In genomic region chr17:79497629-79498028, GRCm38 (mm10) we compare ENCODE assay signal across 28 mouse cellular contexts.
A peak's percentile ranks its signal among the peaks of the same experiment; 100 is the strongest.
DNase-seq lines count a peak whose midpoint lies in the region; ATAC-seq and TF ChIP-seq lines count a peak whose summit lies in the region.
"Had no signal": no experiment of that assay in that cellular context is flagged by ENCODE, and none has a peak within 500 bp of the region (broad histone marks: within the 10 kb centered on the region; RNA-seq: fewer than 3 reads in every experiment).

No protein-coding gene starts in this region.

- no peak for TF ChIP-seq CTCF in intestine, postnatal 0 days (IDR thresholded peaks at IDR 0.05; ENCODE audit: low read depth)

- peak overlapping the region; percentile 69; the same call in 1 of the 2 replicates for H3K27ac ChIP-seq in intestine, embryonic 14.5 days (ENCODE audit: low read depth)
- no peak overlapping the region for H3K27ac ChIP-seq in intestine, postnatal 0 days (ENCODE audit: low read depth, low read length)
- H3K27ac ChIP-seq: forebrain, embryonic 10.5 days; hindbrain, embryonic 10.5 days; limb, embryonic 12.5 days; midbrain, embryonic 10.5 days; neural tube, embryonic 13.5 days had no signal

- no peak overlapping the region for H3K9ac ChIP-seq in intestine, embryonic 14.5 days (ENCODE audit: low read length)
- no peak overlapping the region for H3K9ac ChIP-seq in intestine, postnatal 0 days (ENCODE audit: low read depth, low read length)
- H3K9ac ChIP-seq: limb, embryonic 12.5 days; liver, postnatal 0 days; neural tube, embryonic 13.5 days had no signal

- no peaks in the 10 kb centered on the region for H3K4me1 ChIP-seq in intestine, embryonic 14.5 days (replicated peaks; ENCODE audit: control insufficient read depth, insufficient read depth, low read length)
- H3K4me1 ChIP-seq in intestine, postnatal 0 days (replicated peaks; ENCODE audit: control insufficient read depth, insufficient read depth, low read length) = no peaks in the 10 kb centered on the region
- H3K4me1 ChIP-seq: neural tube, embryonic 13.5 days had no signal

- DNase-seq in heart, adult 11 months = peak; percentile 64
- no peak for DNase-seq in heart, postnatal 25 days (ENCODE audit: low spot score)
- no peak for DNase-seq in intestine, embryonic 14.5 days (ENCODE audit: low spot score)
- DNase-seq in right cerebral cortex, postnatal 14 days = peak; percentile 16
- DNase-seq in right cerebral cortex, postnatal 4 days = no peak
- DNase-seq in lung, postnatal 36 days = no peak
- DNase-seq: adrenal gland, postnatal 14 days; cerebellum, adult 9-10 months; gastrocnemius, postnatal 25 days; kidney, adult 18-20 months; kidney, postnatal 4 days; liver, postnatal 0 days; retina, postnatal 1 day; spleen, adult 18-20 months; thymus, adult 18-20 months; thymus, postnatal 36 days had no signal

- no peak overlapping the region for H3K4me2 ChIP-seq in intestine, embryonic 14.5 days (ENCODE audit: low read length)
- H3K4me2 ChIP-seq in intestine, postnatal 0 days (replicated peaks; ENCODE audit: low read depth) = no peak overlapping the region
- H3K4me2 ChIP-seq: limb, embryonic 12.5 days; liver, embryonic 11.5 days; neural tube, embryonic 13.5 days had no signal

- 30% methylated on average over 4 of the region's 4 CpGs for WGBS in intestine, embryonic 14.5 days
- WGBS in intestine, postnatal 0 days = 34% methylated on average over 4 of the region's 4 CpGs

- no peak overlapping the region for H3K4me3 ChIP-seq in intestine, embryonic 14.5 days (ENCODE audit: low read depth, low read length)
- H3K4me3 ChIP-seq in intestine, postnatal 0 days (ENCODE audit: low read depth, low read length) = no peak overlapping the region
- H3K4me3 ChIP-seq: forebrain, embryonic 10.5 days; hindbrain, embryonic 10.5 days; limb, embryonic 12.5 days; midbrain, embryonic 10.5 days; myocyte; neural tube, embryonic 13.5 days had no signal

- H3K27me3 ChIP-seq in intestine, embryonic 14.5 days (replicated peaks; ENCODE audit: control insufficient read depth, insufficient read depth, low read length) = no peaks in the 10 kb centered on the region
- no peaks in the 10 kb centered on the region for H3K27me3 ChIP-seq in intestine, postnatal 0 days (replicated peaks; ENCODE audit: control insufficient read depth, insufficient read depth, low read length)
- H3K27me3 ChIP-seq: limb, embryonic 12.5 days; neural tube, embryonic 13.5 days had no signal

- H3K36me3 ChIP-seq in intestine, embryonic 14.5 days (ENCODE audit: control insufficient read depth, insufficient read depth, low read length) = no peaks in the 10 kb centered on the region
- no peaks in the 10 kb centered on the region for H3K36me3 ChIP-seq in intestine, postnatal 0 days (ENCODE audit: control insufficient read depth, insufficient read depth)
- H3K36me3 ChIP-seq: forebrain, embryonic 10.5 days; hindbrain, embryonic 10.5 days; limb, embryonic 12.5 days; midbrain, embryonic 10.5 days; neural tube, embryonic 13.5 days had no signal

- H3K9me3 ChIP-seq in intestine, embryonic 14.5 days (ENCODE audit: control insufficient read depth, low read length) = no peaks in the 10 kb centered on the region
- H3K9me3 ChIP-seq in intestine, postnatal 0 days (ENCODE audit: control insufficient read depth) = no peaks in the 10 kb centered on the region
- H3K9me3 ChIP-seq: forebrain, embryonic 10.5 days had no signal

- no peak for ATAC-seq in intestine, embryonic 14.5 days (replicated peaks; ENCODE audit: low FRiP score, low TSS enrichment, low read depth)
- ATAC-seq in intestine, postnatal 0 days = no peak
- ATAC-seq: forebrain, embryonic 16.5 days; hindbrain, embryonic 16.5 days; liver, postnatal 0 days; lung, postnatal 0 days; midbrain, embryonic 16.5 days had no signal

- intact Hi-C loops in heart, postnatal 25 days (cut with DNase I) = no loop called here

Comparison
In these comparisons a context has a peak if more than half of its experiments do, and no peak if none do; other contexts are left out.
1. DNase-seq: peak in heart, adult 11 months (single experiment) and right cerebral cortex, postnatal 14 days (single experiment); none in heart, postnatal 25 days (single experiment), intestine, embryonic 14.5 days (single experiment), right cerebral cortex, postnatal 4 days (single experiment) and lung, postnatal 36 days (single experiment).